Mouse (Mus musculus): Measurements from ENCODE around the gene Scn10a. TPM values are rescaled to one million over a fixed set of nuclear protein-coding genes. Genes with fewer than 3 reads are reported as not detected.
A peak's percentile ranks its signal among the peaks of the same experiment; 100 is the strongest.

Gene Scn10a
- polyA plus RNA-seq, 1 experiment from 2014 or later = not detected

GRCm38 (mm10) chr9:119653758-119654157, 65.4 kb downstream of the Scn10a start:
- TF ChIP-seq CTCF (IDR thresholded peaks at IDR 0.05; ENCODE audit: low read depth) = no peak
- 45% methylated on average over 5 of the region's 5 CpGs for WGBS

GRCm38 (mm10) chr9:119646942-119647547, 72.1 kb downstream of the Scn10a start:
- no peak overlapping the region for H3K4me3 ChIP-seq (ENCODE audit: low read depth, low read length)
- H3K36me3 ChIP-seq (ENCODE audit: control insufficient read depth, insufficient read depth) = no peaks in the 10 kb centered on the region
- TF ChIP-seq CTCF (IDR thresholded peaks at IDR 0.05; ENCODE audit: low read depth) = peak; percentile 74
- no peaks in the 10 kb centered on the region for H3K9me3 ChIP-seq (ENCODE audit: control insufficient read depth)
- H3K27ac ChIP-seq (ENCODE audit: low read depth, low read length) = no peak overlapping the region
- no peak overlapping the region for H3K9ac ChIP-seq (ENCODE audit: low read depth, low read length)
- no peaks in the 10 kb centered on the region for H3K27me3 ChIP-seq (replicated peaks; ENCODE audit: control insufficient read depth, insufficient read depth, low read length)
- ATAC-seq = no peak
- H3K4me1 ChIP-seq (replicated peaks; ENCODE audit: control insufficient read depth, insufficient read depth, low read length) = no peaks in the 10 kb centered on the region
- WGBS = 66% methylated on average over 8 of the region's 8 CpGs
- H3K4me2 ChIP-seq (replicated peaks; ENCODE audit: low read depth) = no peak overlapping the region

More at GRCm38 (mm10) chr9:119653758-119654157, 65.4 kb downstream of the Scn10a start:
- Histone ChIP-seq H3K27me3 (replicated peaks; ENCODE audit: control insufficient read depth, insufficient read depth, low read length) (no peaks in the 10 kb centered on the region), H3K4me1 (replicated peaks; ENCODE audit: control insufficient read depth, insufficient read depth, low read length) (no peaks in the 10 kb centered on the region), H3K9ac (ENCODE audit: low read depth, low read length) (no peak overlapping the region), H3K4me2 (replicated peaks; ENCODE audit: low read depth) (no peak overlapping the region), H3K36me3 (ENCODE audit: control insufficient read depth, insufficient read depth) (no peaks in the 10 kb centered on the region), H3K4me3 (ENCODE audit: low read depth, low read length) (no peak overlapping the region), H3K27ac (ENCODE audit: low read depth, low read length) (no peak overlapping the region), H3K9me3 (ENCODE audit: control insufficient read depth) (no peaks in the 10 kb centered on the region)
- ATAC-seq = no peak

GRCm38 (mm10) chr9:119641985-119642384, 77.1 kb downstream of the Scn10a start:
- no peaks in the 10 kb centered on the region for H3K4me1 ChIP-seq (replicated peaks; ENCODE audit: control insufficient read depth, insufficient read depth, low read length)
- 82% methylated on average over 6 of the region's 6 CpGs for WGBS
- no peak for ATAC-seq

GRCm38 (mm10) chr9:119634216-119634843, 84.8 kb downstream of the Scn10a start:
- no peak for TF ChIP-seq CTCF (IDR thresholded peaks at IDR 0.05; ENCODE audit: low read depth)
- Histone ChIP-seq H3K4me3 (ENCODE audit: low read depth, low read length) (no peak overlapping the region), H3K27me3 (replicated peaks; ENCODE audit: control insufficient read depth, insufficient read depth, low read length) (no peaks in the 10 kb centered on the region; the same call in 1 of the 2 replicates), H3K36me3 (ENCODE audit: control insufficient read depth, insufficient read depth) (no peaks in the 10 kb centered on the region), H3K4me1 (replicated peaks; ENCODE audit: control insufficient read depth, insufficient read depth, low read length) (no peaks in the 10 kb centered on the region), H3K9ac (ENCODE audit: low read depth, low read length) (no peak overlapping the region), H3K4me2 (replicated peaks; ENCODE audit: low read depth) (no peak overlapping the region), H3K27ac (ENCODE audit: low read depth, low read length) (no peak overlapping the region), H3K9me3 (ENCODE audit: control insufficient read depth) (no peaks in the 10 kb centered on the region)
- 62% methylated on average over 11 of the region's 11 CpGs for WGBS
- ATAC-seq = no peak

More at GRCm38 (mm10) chr9:119641985-119642384, 77.1 kb downstream of the Scn10a start:
- H3K9ac ChIP-seq (ENCODE audit: low read depth, low read length) = no peak overlapping the region
- H3K27ac ChIP-seq (ENCODE audit: low read depth, low read length) = no peak overlapping the region
- no peaks in the 10 kb centered on the region for H3K27me3 ChIP-seq (replicated peaks; ENCODE audit: control insufficient read depth, insufficient read depth, low read length)
- H3K4me3 ChIP-seq (ENCODE audit: low read depth, low read length) = no peak overlapping the region
- H3K9me3 ChIP-seq (ENCODE audit: control insufficient read depth) = no peaks in the 10 kb centered on the region
- TF ChIP-seq CTCF (IDR thresholded peaks at IDR 0.05; ENCODE audit: low read depth) = no peak
- H3K36me3 ChIP-seq (ENCODE audit: control insufficient read depth, insufficient read depth) = no peaks in the 10 kb centered on the region
- no peak overlapping the region for H3K4me2 ChIP-seq (replicated peaks; ENCODE audit: low read depth)

- ATAC-seq = no peak
- 82% methylated on average over 5 of the region's 5 CpGs for WGBS
- Histone ChIP-seq H3K4me2 (replicated peaks; ENCODE audit: low read depth) (no peak overlapping the region), H3K9ac (ENCODE audit: low read depth, low read length) (no peak overlapping the region), H3K27me3 (replicated peaks; ENCODE audit: control insufficient read depth, insufficient read depth, low read length) (no peaks in the 10 kb centered on the region; the same call in 1 of the 2 replicates), H3K4me3 (ENCODE audit: low read depth, low read length) (no peak overlapping the region), H3K9me3 (ENCODE audit: control insufficient read depth) (no peaks in the 10 kb centered on the region), H3K36me3 (ENCODE audit: control insufficient read depth, insufficient read depth) (no peaks in the 10 kb centered on the region), H3K27ac (ENCODE audit: low read depth, low read length) (no peak overlapping the region), H3K4me1 (replicated peaks; ENCODE audit: control insufficient read depth, insufficient read depth, low read length) (no peaks in the 10 kb centered on the region)
- TF ChIP-seq CTCF (IDR thresholded peaks at IDR 0.05; ENCODE audit: low read depth) = no peak
Measured at GRCm38 (mm10) chr9:119633475-119633874, 85.6 kb downstream of the Scn10a start.

GRCm38 (mm10) chr9:119632801-119633200, 86.3 kb downstream of the Scn10a start:
- no peaks in the 10 kb centered on the region for H3K9me3 ChIP-seq (ENCODE audit: control insufficient read depth)
- WGBS = 34% methylated on average over 12 of the region's 12 CpGs
- no peak overlapping the region for H3K27ac ChIP-seq (ENCODE audit: low read depth, low read length)
- H3K4me1 ChIP-seq (replicated peaks; ENCODE audit: control insufficient read depth, insufficient read depth, low read length) = no peaks in the 10 kb centered on the region
- H3K36me3 ChIP-seq (ENCODE audit: control insufficient read depth, insufficient read depth) = no peaks in the 10 kb centered on the region
- H3K27me3 ChIP-seq (replicated peaks; ENCODE audit: control insufficient read depth, insufficient read depth, low read length) = no peaks in the 10 kb centered on the region; the same call in 1 of the 2 replicates
- no peak for TF ChIP-seq CTCF (IDR thresholded peaks at IDR 0.05; ENCODE audit: low read depth)
- no peak overlapping the region for H3K4me2 ChIP-seq (replicated peaks; ENCODE audit: low read depth)
- H3K9ac ChIP-seq (ENCODE audit: low read depth, low read length) = no peak overlapping the region
- no peak for ATAC-seq
- H3K4me3 ChIP-seq (ENCODE audit: low read depth, low read length) = no peak overlapping the region
